Mouse (Mus musculus) small intestine, adult 2 months (tissue): ENCODE measurements around the gene Nos2. TPM values are rescaled to one million over a fixed set of nuclear protein-coding genes. Genes with fewer than 3 reads are reported as not detected.
"Not testable (repeated sequence)": the region's sequence is repeated elsewhere in the genome, so short reads cannot be mapped to it uniquely, and the experiment has no call there.

ENCODE experiments used
- H3K27ac ChIP-seq: fragments of 200-500 bp; 2 replicates; pipeline ENCODE4 v1.5.1; 2012; ENCODE audit warnings: low read depth, low read length, control low read depth, inconsistent platforms; ENCODE audit not compliant: insufficient read depth
- H3K27me3 ChIP-seq: fragments of 200-500 bp; 2 replicates; pipeline ENCODE4 v1.6.1; 2012; ENCODE audit warnings: mild to moderate bottlenecking, moderate library complexity, low read length, inconsistent platforms; ENCODE audit not compliant: control insufficient read depth, insufficient read depth
- H3K36me3 ChIP-seq: fragments of 200-500 bp; 2 replicates; pipeline ENCODE4 v1.6.1; 2012; ENCODE audit warnings: mild to moderate bottlenecking, low read length, control low read depth, inconsistent platforms; ENCODE audit not compliant: control insufficient read depth, insufficient read depth
- H3K4me1 ChIP-seq: fragments of 200-500 bp; 2 replicates; pipeline ENCODE4 v1.6.1; 2012; ENCODE audit warnings: low read length, inconsistent platforms, mixed read lengths; ENCODE audit not compliant: control insufficient read depth, insufficient read depth, insufficient read length
- H3K4me3 ChIP-seq: fragments of 200-500 bp; 2 replicates; pipeline ENCODE4 v1.5.1; 2012; ENCODE audit warnings: low read depth, mild to moderate bottlenecking, control low read depth, inconsistent platforms, low read length, moderate library complexity
- CTCF ChIP-seq: fragments of 200-500 bp; IDR thresholded peaks from 2 replicates; pipeline ENCODE4 v1.5.1; 2012; ENCODE audit warnings: low read depth, mild to moderate bottlenecking, control low read depth, inconsistent platforms, low read length, moderate library complexity, mixed read lengths; ENCODE audit not compliant: insufficient replicate concordance, insufficient read length; ENCODE audit errors: extremely low read depth
- POLR2A ChIP-seq: fragments of 200-500 bp; IDR thresholded peaks from 2 replicates; pipeline ENCODE4 v1.6.1; 2012; ENCODE audit warnings: low read depth, mild to moderate bottlenecking, control low read depth, inconsistent platforms, low read length, moderate library complexity
- WGBS: fragments of 180-500 bp; shearing (Covaris S2); methylation state at CpG from one replicate; pipeline ENCODE4 v1.1.7; 2018; 5-methylcytosine and 5-hydroxymethylcytosine counted together
- polyA plus RNA-seq: library from polyadenylated mRNA; depleted of rRNA; stranded (reverse); fragments of >200 nt; gene quantifications from 2 replicates; pipeline ENCODE4 v1.2.3, GENCODE M21; 2012

The Nos2 gene
- polyA plus RNA-seq, 1 experiment, result 13.0 TPM

DNA sequence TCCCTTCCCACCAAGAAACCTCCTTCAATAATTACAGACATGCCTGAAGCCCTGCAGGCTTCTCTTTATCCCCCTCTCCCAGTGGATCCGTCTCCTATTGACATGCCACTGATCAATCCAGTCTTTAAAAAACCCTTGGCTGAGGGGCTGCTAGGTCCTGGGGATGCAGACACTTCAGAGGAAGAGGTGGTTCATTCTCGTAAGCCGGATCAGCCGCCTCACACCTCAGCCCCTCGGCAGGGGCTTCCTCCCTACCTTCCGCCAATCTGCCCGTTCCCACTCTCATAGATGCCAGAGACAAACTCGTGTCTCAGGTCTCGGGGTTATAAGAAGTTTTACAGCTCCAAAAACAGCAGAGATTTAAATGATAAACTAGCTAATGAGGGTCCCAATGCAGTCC lies 69.5 kb downstream of the Nos2 start:
- no peaks in the 10 kb centered on the region for H3K27me3 ChIP-seq
- TF ChIP-seq CTCF, result no peak
- TF ChIP-seq POLR2A, result no peak
- peaks cover 9% of the 10 kb centered on the region; the same call in 1 of the 2 replicates for H3K4me1 ChIP-seq
- no peaks in the 10 kb centered on the region for H3K36me3 ChIP-seq
- no peak overlapping the region for H3K4me3 ChIP-seq
- WGBS, result 98% methylated on average over 9 of the region's 9 CpGs
- H3K27ac ChIP-seq, result no peak overlapping the region

DNA sequence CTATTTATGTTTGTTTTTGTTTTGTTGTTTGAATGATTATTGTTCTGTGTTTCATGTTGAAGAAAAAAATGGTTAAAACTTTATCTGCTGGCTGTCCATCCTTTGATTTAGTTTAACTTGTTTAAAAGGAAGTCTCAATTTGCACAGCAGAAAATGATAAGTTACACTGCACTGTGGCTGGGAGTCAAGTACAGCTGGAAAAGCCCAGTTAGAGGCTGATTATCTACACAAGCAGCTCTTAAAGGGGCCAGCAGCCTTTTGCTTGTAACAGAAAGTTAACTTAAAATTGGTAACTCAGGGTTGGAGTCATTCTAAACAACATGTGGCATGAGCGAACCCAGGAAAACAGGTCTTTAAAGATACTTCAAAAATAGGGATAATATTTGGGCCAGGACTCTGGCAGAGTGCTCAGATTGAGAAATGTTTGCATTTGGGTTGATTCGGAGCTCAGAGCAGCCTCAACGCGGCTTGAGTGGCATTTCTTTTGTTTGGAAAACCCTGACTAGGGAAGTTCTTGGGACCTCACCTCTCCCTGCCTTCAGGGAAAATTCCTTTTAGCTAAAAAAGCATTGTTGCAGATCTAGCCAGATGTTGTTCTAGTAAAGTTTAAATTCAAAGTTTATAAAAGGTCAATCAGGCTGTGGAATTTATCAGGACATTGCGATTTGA lies 70.4 kb downstream of the Nos2 start:
- H3K27me3 ChIP-seq, H3K27ac ChIP-seq, H3K4me3 ChIP-seq, H3K4me1 ChIP-seq, H3K36me3 ChIP-seq: not testable (repeated sequence)
- 84% methylated on average over 5 of the region's 5 CpGs for WGBS

DNA sequence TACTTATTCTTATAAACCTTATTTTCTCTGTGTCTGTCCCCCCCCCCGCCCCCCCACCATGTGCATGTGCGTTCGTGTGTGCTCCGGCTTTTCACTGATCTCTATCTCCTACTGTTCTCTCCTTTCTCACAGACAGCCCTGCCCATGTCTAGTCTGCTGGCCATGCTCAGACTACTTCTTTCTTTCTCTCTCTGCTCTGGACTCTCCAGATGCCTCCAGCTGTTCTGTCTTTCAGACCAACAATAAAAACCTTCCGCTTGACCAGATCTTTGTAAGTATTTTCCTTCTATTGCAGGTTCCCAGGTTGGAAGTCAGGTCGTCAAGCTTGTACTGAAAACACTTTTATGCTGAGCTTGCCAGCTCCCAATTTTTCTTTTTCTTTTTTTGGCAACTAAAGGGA lies 78.5 kb downstream of the Nos2 start:
- no peaks in the 10 kb centered on the region for H3K27me3 ChIP-seq
- no peaks in the 10 kb centered on the region for H3K36me3 ChIP-seq
- H3K4me1 ChIP-seq, result peaks cover 19% of the 10 kb centered on the region
- TF ChIP-seq CTCF (no peak), POLR2A (no peak)
- H3K4me3 ChIP-seq, result no peak overlapping the region
- 65% methylated on average over 6 of the region's 6 CpGs for WGBS
- no peak overlapping the region for H3K27ac ChIP-seq

DNA sequence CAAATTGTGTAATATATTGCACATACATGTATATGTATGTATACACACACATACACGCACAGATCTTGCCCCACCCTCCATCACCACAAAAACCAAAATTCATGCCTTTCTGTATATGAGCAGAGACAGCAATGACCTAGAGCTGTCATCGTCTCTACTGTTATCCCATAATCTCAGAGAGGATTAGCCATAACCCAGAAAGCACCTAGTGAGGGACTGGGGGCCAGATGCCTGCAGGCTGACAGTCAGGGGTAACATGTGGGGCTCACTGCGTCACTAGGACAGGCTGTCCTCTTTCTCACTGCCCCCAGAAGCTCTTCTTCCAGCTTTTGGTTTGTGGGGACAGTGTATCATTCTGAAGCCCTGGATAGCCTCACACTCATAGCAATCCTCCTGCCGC lies 81.3 kb downstream of the Nos2 start:
- 65% methylated on average over 4 of the region's 4 CpGs for WGBS
- no peak overlapping the region for H3K4me3 ChIP-seq
- H3K27ac ChIP-seq, result peak overlapping the region; percentile 84
- no peaks in the 10 kb centered on the region for H3K27me3 ChIP-seq
- peaks cover 30% of the 10 kb centered on the region for H3K4me1 ChIP-seq
- H3K36me3 ChIP-seq, result no peaks in the 10 kb centered on the region
- TF ChIP-seq POLR2A (no peak), CTCF (no peak)

DNA sequence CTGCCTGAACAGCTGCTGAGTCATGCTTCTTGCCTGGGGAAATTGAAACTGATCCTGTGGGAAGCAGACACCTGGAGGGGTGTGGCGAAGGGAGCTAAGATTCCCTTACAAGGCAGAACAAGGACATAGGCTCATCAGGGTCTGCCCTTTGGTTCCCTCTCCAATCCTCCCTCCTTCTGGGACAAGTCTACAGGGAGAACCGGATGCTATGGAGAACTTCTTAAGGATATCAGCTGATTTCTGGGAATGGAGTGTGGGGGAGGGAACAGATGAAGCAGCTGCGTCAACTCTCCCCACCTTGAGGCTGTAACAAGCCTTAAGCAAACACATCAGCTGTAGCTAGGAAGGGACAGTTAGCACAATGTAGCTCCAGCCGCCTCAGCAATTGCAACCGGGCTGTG lies 82.0 kb downstream of the Nos2 start:
- peaks cover 33% of the 10 kb centered on the region for H3K4me1 ChIP-seq
- H3K27me3 ChIP-seq, result no peaks in the 10 kb centered on the region
- WGBS, result 6% methylated on average over 5 of the region's 5 CpGs
- no peaks in the 10 kb centered on the region for H3K36me3 ChIP-seq
- TF ChIP-seq POLR2A (no peak), CTCF (no peak)
- no peak overlapping the region for H3K4me3 ChIP-seq
- H3K27ac ChIP-seq, result peak overlapping the region; percentile 84

DNA sequence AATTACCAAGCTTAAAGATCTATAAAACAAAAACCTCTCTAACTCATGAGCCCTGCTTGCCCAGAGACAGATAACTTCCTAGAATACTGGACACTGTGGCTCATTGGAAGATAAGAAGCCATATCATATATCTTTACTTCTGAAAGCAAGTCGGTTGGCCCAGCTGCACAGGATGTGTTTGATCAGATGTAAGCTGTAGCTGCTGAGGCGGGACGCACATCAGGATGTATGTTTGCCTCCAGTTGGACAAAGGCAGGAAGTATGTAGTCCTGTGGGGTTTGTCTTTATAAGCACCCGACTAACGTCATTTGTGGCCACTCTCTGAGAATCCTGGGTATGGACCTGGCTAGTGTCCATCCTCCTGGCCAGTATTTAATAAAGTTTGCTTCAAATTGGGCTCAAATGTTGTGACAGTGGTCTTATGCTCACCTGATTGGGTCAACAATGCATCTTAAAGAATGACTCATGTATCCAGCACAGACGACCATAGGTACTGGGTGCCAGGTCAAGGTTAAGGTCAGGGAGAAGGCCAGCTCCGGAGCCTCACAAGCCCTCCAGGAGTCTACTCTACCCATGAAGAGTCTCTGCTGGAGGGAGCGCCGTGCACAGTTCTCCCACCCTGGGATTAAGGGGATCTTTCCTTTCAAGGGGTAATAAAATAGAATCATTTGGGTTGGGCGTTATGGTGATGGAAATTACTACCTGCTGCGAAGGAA lies 82.6 kb downstream of the Nos2 start:
- no peak for TF ChIP-seq CTCF
- Histone ChIP-seq H3K36me3 (no peaks in the 10 kb centered on the region), H3K27ac (peak overlapping the region; percentile 84), H3K4me1 (peaks cover 36% of the 10 kb centered on the region), H3K27me3 (no peaks in the 10 kb centered on the region), H3K4me3 (no peak overlapping the region)
- 20% methylated on average over 11 of the region's 11 CpGs for WGBS

DNA sequence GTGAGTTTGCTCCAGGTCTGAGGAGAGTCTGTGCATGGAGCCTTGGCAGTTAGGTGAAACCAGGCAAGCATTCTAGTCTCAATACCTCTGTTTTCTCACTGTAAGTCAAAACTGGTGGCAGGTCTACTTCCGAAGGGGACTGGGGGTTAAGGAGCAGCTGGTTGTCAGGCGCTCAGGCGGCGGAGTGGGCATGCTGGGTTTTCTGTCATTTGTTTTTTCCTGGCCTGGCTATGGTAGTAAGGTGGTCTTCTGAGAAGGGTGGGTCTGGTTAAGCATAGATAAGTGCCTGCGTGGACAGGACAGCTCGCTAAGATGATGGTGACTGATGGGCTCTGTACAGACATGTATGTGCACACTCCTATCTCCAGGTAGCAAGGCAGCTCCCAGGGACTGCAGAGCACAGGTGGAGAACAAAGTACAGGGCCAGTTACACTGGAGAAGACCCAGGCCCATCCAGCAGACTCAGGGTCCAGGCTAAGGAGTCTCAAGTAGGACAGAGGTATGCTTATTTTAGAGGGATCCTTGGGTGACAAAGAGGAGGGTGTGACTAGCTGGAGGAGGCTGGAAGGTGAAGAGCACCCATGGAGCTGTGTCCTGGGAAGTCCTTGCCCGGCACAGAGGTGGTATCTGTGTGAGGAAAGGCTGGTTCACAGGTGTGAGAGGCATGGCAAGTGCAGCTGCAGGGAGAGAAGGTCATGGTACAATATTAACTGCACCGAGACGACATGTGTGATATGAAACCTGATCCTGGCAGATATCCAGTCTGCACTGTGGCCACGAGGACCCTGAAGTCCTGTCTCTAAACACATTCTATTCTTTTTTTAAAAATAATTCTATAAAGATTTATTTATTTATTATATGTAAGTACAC lies 83.4 kb downstream of the Nos2 start:
- Histone ChIP-seq H3K4me1 (peaks cover 41% of the 10 kb centered on the region), H3K36me3 (no peaks in the 10 kb centered on the region), H3K27ac (peak overlapping the region; percentile 84), H3K4me3 (no peak overlapping the region), H3K27me3 (no peaks in the 10 kb centered on the region)
- WGBS, result 43% methylated on average over 10 of the region's 10 CpGs
- TF ChIP-seq POLR2A, result no peak
- TF ChIP-seq CTCF, result no peak
